Comparison of ENCODE assay signal across 7 mouse cellular contexts in genomic region chr9:30003612-30004011, GRCm38 (mm10). TPM values are rescaled to one million over a fixed set of nuclear protein-coding genes. Genes with fewer than 3 reads are reported as not detected.
A peak's percentile ranks its signal among the peaks of the same experiment; 100 is the strongest.
DNase-seq lines count a peak whose midpoint lies in the region.

No protein-coding gene starts in this region.

- peak; percentile 40 for DNase-seq in R1 (ENCODE audit: low read depth, low spot score)
- peak; percentile 82 to 84 for DNase-seq in adrenal gland, postnatal 36 days
- DNase-seq in fibroblast of lung, adult 2 months (ENCODE audit: low read depth), result peak; percentile 2
- DNase-seq in kidney, adult 11 months, result peak; percentile 36
- peak; percentile 62 to 70 for DNase-seq in left cerebral cortex, adult 8-10 months (ENCODE audit: low spot score in 2 of 2)
- peak; percentile 37 for DNase-seq in ovary, adult 18-20 months (ENCODE audit: low spot score)
- DNase-seq in yolk sac, embryonic 10.5 days (ENCODE audit: low spot score), result peak; percentile 40

RNA-seq across cellular contexts. Expression of gene Ntm, which starts 40.7 kb away (rescaled TPM):
- total RNA-seq in adrenal gland, postnatal 36 days (2021), result 1 to 10 TPM in 1 of 2 experiments, under 1 TPM in 1; 0.33 to 1.1 TPM
- 100 to 1,000 TPM; 239 to 270 (median 257) TPM for total RNA-seq in left cerebral cortex, adult 8-10 months (2022)

Comparison
In these comparisons a context has a peak if more than half of its experiments do, and no peak if none do; other contexts are left out.
1. Peak in every context shown above with its lines: DNase-seq.
2. DNase-seq: peak in every context shown above with its lines; median percentile 83 in adrenal gland, postnatal 36 days; 66 in left cerebral cortex, adult 8-10 months; 40 in R1; 40 in yolk sac, embryonic 10.5 days; 37 in ovary, adult 18-20 months; 36 in kidney, adult 11 months; 2 in fibroblast of lung, adult 2 months.
3. RNA of gene Ntm, which starts 40.7 kb away (total RNA-seq): 239 to 270 TPM in left cerebral cortex, adult 8-10 months; 0.33 to 1.1 TPM in adrenal gland, postnatal 36 days; every median in the first group is over 100 times any median in the second.